Mouse (Mus musculus) liver (tissue): Measurements from ENCODE around the gene Twnk.

Experiments
- DNase-seq: peaks from one replicate; pipeline ENCODE4 v3.0.0-alpha.2; 2020; ENCODE audit warnings: mixed read lengths

The Twnk gene

DNA sequence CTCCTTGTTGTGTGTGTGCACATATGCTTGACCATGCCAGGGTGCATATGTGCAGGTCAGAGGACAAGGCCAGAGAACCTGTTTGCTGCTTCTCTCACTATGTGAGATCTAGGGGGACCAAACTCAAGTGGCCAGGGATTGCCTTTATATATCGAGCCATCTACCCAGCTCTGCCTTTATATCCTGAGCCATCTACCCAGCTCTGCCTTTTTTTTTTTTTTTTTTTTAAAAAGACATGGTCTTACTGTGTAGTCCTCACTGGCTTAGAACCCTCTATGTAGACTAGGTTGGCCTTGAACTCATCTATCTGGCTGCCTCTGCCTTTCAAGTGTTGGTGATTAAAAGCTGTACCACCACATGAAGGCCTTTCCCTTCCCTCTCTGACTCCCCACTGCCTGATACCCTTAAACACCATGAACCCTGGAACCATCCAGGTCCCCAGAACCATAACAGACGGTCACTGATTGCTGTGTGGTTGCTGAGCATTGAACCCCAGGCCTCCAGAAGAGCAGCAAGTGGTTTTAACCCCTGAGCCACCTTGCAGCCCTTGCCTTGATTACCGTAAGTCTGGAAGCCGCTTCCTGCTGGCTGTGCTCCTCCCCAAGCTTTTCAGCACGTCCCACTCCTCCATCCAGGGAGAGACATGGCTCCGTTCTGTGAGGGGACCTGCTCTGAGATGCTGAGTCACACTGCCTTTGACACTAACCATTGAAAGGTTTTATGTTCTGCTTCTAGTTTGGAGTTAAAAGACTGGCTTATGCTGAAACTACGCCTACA is 1.5 kb upstream of the Twnk start:
- DNase-seq, result no peak

DNA sequence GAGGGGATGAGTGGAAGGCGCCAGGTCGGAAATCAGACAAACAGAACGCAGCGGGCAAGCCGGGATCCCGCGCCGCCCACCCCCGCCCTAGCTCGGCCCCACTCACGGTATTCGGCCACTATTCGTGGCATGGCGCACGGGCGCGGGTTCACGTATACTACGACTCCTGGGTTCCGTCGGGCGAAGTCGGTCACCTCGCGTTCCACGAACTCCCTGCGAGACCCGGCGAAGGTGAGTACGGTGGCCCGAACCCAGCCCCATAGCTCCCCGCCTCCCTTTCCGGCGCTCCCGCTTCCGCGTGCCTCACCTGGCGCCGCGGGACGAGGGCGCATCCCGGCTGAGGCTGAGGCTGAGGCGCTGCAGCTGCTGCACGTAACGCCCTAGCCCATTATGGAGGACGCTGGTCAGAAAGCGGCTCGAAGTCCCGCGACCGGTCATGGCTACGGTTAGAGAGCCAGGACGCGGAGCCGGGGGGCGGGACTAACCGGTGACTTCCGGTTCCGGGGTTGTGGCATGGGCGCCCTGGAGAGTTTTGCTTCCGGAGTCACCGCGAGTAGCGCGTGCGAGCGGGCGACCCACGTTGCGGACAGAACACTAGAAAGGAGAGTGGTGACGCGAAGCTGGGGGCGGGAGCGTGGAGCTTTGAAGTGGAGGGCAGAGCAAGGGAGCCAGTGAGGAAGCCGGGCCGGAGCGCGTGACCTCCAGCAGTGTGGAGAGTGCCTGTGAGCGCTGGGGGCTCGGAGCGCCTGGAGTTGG is 672 bp downstream of the Twnk start, which contains the start of gene Mrpl43:
Mrpl43 (minus strand) TSS at position 486 of the 756 bp plus-strand sequence.
- DNase-seq, result peak; percentile 91

GRCm38 (mm10) chr19:45007021-45007420 is 1.6 kb downstream of the Twnk start:
- DNase-seq, result no peak

DNA sequence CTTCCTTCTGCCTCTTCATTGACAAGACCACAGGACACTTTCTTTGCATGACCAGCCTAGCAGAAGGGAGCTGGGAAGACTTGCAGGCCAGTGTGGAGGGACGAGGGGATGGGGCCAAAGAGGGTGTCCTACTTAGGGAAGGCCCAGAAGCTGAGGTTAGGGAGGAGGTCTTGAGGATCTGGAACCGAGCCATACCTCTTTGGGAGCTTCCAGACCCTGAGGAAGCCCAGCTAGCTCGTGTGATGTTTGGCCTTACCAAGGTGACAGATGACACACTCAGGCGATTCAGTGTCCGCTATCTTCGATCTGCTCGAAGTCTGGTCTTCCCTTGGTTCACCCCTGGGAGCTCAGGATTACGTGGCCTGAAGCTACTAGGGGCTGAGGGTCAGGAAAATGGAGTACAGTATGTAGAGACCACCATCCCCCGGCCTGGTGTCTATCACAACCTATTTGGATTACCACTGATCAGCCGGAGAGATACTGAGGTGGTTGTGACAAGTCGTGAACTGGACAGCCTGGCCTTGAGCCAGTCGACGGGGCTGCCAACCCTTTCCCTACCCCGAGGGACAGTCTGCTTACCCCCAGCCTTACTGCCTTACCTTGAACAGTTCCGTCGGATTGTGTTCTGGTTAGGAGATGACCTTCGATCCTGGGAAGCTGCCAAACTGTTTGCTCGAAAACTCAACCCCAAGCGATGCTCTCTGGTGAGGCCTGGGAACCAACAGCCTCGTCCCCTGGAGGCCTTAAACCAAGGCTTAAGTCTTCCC is 2.1 kb downstream of the Twnk start:
- no peak for DNase-seq

- no peak for DNase-seq
Observed at GRCm38 (mm10) chr19:45010646-45011045, 5.2 kb downstream of the Twnk start.

DNA sequence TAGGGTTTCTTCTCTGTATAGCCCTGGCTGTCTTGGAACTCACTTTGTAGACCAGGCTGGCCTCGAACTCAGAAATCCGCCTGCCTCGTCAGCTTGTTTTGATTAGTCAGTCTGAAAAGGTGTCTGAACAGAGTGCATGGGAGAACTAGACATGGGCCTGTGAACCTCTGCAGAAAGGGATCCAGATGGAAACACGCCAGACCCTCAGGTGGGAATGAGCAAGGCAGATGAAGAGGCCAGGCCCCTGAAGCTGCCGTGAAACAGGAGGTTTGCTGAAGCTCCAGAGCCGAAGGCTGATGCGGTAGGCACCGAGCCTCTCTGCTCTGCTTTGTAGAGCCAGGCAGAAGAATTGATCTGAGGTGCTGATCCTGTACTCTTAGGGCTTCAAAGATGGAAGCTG is 6.8 kb downstream of the Twnk start:
- no peak for DNase-seq

- DNase-seq, result no peak
Observed at GRCm38 (mm10) chr19:45012636-45013035, 7.2 kb downstream of the Twnk start.

DNA sequence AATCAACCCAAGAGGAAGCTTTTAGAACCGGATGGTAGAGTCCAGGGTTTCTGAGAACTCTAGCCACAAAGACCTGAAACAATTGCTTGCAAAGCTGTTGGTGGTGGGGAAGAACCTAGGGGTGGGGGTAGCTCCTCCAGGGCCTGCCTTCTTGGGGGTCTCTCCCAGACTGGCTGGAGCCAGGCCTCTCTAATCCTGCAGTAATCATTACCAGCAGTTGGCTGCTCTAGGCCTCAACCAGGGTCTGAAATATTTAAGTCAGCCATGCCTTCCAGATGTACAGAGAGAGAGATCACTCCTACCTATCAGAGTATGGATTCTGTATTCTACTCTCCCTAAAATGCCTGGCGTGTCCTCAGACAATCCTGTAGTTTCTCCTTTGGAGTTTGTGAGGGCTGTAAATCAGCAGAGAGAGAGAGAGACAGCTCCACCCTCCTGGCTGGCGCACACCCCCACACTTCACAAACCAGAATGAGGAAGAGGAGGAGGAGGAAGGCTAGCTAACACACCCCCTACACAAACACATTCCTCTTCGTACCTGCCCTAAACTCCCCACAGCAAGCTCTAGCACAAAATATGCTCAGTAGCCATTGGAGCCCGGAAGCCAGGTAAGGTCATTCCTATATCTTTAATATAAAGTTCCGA is 8.2 kb downstream of the Twnk start:
- no peak for DNase-seq

DNA sequence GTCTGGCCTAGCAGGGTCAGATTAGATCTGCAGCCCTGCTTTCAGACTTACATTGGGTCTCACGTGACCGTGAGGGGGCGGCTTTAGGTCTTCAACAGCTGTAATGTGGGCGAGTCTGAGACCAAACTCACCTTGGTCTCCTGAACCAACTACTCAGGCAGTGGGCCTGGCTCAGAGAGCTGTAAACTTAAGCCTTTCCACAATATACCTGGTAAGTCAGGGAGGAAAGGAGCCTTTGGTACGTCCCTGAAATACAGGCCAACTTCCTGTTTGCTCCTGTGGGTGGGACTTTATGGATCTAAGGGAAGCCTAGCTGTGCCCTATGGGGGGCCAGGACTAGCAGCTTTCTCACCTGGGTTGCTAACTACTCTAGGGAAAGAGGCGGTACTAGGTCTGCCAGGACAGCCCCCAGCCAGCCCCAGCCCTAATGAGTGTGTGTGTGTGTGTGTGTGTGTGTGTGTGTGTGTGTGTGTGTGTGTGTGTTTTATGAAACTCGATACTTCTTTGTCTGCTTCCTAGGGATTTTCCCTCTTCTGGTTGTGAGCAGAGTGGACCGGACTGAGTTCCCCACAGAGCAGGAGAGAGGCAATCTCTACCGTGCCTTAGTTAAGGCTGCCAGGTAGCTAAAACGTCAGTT is 9.0 kb downstream of the Twnk start, which contains the start of gene Lzts2:
Lzts2 (plus strand) TSS at position 80 of the 637 bp plus-strand sequence.
- DNase-seq, result peak; percentile 30

DNA sequence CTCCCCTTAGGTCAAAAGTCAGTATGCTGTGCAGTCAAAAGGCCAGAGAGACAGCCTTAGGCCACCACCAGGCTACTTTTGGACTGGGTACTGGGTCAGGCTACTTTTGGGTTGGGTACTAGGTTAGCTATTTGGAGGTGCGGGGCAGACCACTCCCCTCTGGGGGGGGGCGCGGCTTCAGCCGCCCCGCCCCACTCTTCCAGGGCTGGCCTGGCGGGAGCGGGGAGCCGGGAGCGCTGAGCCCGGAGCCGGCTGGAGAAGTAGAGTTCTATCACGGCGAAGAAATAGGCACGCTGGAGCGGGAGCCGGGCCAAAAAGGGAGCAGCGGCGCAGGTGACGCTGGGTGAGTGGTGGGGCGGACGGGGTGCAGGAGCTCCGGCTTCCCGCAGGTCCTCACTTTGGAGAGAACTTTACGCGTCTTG is 9.5 kb downstream of the Twnk start:
- peak; percentile 60 for DNase-seq

- DNase-seq, result peak; percentile 79
Observed at GRCm38 (mm10) chr19:45015518-45016281, 10.2 kb downstream of the Twnk start.

- peak; percentile 55 for DNase-seq
Observed at GRCm38 (mm10) chr19:45016341-45017215, 11.1 kb downstream of the Twnk start.

DNA sequence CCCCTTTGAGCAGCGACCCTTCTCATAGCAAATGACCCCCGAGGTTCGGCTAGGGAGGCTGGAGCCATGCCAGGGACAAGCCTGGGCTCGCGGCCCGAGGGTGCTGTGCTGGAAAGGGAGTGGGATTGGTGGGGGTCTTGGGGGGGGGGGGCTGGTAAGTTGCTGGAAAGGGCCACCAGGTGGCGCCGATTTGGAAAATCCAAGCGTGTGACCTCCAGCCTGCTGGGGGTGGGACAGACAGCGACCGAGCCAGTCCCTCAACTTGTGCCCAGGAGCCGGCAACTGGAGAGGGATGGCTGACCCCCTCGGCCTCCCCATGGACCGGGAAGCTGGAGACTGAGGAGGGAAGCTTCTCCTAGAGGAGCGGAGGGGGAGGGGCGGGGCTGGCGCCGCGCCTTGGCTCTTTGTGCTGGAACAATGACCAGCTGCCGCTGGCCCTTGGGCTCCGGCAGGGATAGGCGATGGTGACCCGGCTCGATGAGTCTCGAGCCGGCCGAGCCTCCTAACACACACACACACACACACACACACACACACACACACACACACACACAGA is 11.8 kb downstream of the Twnk start:
- DNase-seq, result peak; percentile 74

DNA sequence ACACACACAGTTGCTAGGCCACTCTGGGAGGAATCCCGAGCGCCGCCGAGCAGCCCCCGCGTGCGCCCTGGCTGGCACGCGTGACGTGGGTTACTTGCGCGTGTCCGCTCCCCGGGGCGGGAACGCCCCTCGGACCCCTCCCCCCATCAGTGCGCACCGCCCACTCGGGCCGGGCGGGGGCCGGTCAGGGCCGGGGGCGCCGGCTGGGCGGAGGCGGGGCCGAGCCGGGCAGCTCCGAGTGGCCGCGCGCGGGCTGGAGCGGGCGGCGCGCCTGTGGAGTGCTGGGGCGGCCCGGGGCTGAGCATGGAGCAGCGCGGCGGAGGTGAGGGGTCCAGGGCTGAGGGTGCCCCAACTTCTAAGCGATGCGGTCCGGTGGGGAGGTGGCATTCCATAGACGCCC is 12.4 kb downstream of the Twnk start:
- DNase-seq, result peak; percentile 78

DNA sequence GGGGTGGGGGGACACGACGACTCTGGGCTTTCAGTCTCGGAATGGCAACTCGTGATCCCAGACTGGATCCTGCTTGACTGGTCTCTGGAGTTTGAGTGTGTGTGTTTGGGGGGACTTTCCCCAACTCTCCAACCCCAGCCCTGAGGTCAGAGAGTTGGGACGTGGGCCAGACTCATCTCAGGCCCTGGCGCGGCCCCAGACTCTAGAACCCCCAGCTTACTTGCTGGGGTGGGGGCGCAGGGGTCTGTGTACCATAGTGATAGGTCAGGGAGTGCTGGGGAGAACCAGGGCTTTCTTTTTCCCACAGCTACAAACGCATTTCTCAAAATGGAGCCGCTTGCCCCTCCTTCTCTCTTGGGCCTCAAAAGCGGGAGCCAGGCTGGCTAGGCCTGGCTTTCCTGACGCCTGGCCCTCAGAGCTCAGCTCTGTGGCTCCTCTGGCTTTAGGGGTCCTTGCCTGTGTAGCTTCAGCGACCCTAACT is 12.9 kb downstream of the Twnk start:
- DNase-seq, result no peak

DNA sequence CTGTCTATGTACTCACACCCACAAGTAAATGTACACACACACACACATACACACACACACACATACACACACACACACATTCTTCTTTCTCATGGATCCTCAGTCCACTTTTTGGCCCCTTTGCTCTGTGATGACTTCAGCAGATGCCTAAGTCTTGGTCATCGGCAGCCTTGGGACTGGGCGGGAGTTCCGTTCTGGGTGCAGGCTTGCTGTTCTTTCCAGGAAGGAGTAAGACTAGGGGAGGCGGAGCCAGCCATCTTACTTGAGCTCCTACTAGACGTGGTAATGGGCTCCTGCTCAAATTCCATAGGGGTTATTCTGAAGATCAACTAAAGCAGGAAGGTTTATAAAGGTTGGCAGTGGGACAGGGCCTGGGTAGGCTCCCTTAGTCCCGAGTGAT is 14.9 kb downstream of the Twnk start:
- no peak for DNase-seq

DNA sequence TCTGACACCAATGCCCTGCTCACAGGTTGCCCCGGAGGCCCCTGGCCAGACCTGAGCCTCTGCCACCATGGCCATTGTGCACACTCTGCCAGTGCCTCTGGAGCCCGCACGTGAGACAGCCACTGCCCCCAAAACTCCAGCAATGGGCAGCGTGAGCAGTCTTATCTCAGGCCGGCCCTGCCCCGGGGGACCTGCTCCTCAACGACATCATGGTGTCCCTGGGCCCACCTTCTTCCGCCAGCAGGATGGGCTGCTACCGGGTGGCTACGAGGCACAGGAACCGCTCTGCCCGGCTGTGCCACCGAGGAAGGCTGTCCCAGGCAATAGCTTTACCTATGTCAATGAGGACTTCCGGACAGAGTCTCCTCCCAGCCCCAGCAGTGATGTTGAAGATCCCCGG is 15.9 kb downstream of the Twnk start:
- no peak for DNase-seq

GRCm38 (mm10) chr19:45023993-45024392 is 18.5 kb downstream of the Twnk start:
- DNase-seq, result no peak

GRCm38 (mm10) chr19:45024775-45025174 is 19.3 kb downstream of the Twnk start:
- no peak for DNase-seq
